Mouse (Mus musculus) cortical plate, adult 2 months (tissue): Measurements from ENCODE around the gene Myrf. TPM values are rescaled to one million over a fixed set of nuclear protein-coding genes. Genes with fewer than 3 reads are reported as not detected.

ENCODE experiments used
- H3K27ac ChIP-seq: fragments of 200-500 bp; 2 replicates; pipeline ENCODE4 v1.5.1; 2012; ENCODE audit warnings: low read length, control low read depth, inconsistent platforms; ENCODE audit not compliant: insufficient read depth
- H3K4me1 ChIP-seq: fragments of 200-500 bp; 2 replicates; pipeline ENCODE4 v1.6.1; 2011; ENCODE audit warnings: low read length; ENCODE audit not compliant: control insufficient read depth, insufficient read depth
- H3K4me3 ChIP-seq: fragments of 200-500 bp; 2 replicates; pipeline ENCODE4 v1.5.1; 2011; ENCODE audit warnings: mild to moderate bottlenecking, low read length, control low read depth; ENCODE audit not compliant: insufficient read depth
- CTCF ChIP-seq: fragments of 200-500 bp; IDR thresholded peaks from 2 replicates; pipeline ENCODE4 v1.5.1; 2011; ENCODE audit warnings: mild to moderate bottlenecking, control low read depth, low read length; ENCODE audit not compliant: insufficient read depth; ENCODE audit errors: extremely low read depth
- POLR2A ChIP-seq: fragments of 200-500 bp; IDR thresholded peaks from 2 replicates; pipeline ENCODE4 v1.6.1; 2011; ENCODE audit warnings: mild to moderate bottlenecking, low read length, control low read depth; ENCODE audit not compliant: insufficient read depth; ENCODE audit errors: extremely low read depth
- polyA plus RNA-seq: library from polyadenylated mRNA; depleted of rRNA; stranded (reverse); fragments of >200 nt; gene quantifications from 2 replicates; pipeline ENCODE4 v1.2.3, GENCODE M21; 2012; rRNA removed

The Myrf gene
- polyA plus RNA-seq, 1 experiment, result 26.4 TPM

DNA sequence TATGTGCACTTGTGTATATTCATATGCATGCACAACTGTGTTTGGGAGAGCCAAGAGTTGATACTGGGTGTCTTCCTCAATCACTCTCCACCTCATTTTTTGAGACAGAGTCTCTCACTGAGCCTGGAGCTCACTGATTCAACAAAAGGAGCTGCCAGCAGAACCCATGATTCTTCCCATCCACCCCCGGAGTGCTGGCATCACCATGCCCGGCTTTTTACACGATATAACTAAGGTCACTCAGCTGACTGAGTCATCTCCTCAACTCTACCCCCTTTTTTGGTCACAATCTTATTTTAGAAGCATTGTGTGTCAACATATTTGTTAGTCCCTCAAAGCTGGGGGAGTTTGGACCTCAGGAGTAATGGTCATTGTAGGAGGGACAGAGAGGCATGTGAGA lies 76.7 kb downstream of the Myrf start:
- H3K27ac ChIP-seq, result no peak overlapping the region
- no peak overlapping the region for H3K4me3 ChIP-seq
- H3K4me1 ChIP-seq, result no peaks in the 10 kb centered on the region
- TF ChIP-seq POLR2A (no peak), CTCF (no peak)

Other genes starting within 250 kb of the Myrf start
- 0.98 and 1.1 TPM in 2 replicates for gene Best1, start 239.1 kb downstream of the Myrf start, polyA plus RNA-seq
- gene Rab3il1, start 239.1 kb downstream of the Myrf start, polyA plus RNA-seq, result 12.9 and 13.6 TPM in 2 replicates
- 44.5 and 44.6 TPM in 2 replicates for gene Fads3, start 199.2 kb downstream of the Myrf start, polyA plus RNA-seq
- 159 and 163 TPM in 2 replicates for gene Fads2, start 139.0 kb downstream of the Myrf start, polyA plus RNA-seq
- gene Fads1, start 57.9 kb downstream of the Myrf start, polyA plus RNA-seq, result 195 and 212 TPM in 2 replicates
- 51.0 and 60.1 TPM in 2 replicates for gene Tmem258, start 36.7 kb downstream of the Myrf start, polyA plus RNA-seq
- 12.1 and 12.5 TPM in 2 replicates for gene Fen1, start 36.6 kb downstream of the Myrf start, polyA plus RNA-seq
- gene Dagla, start 64.1 kb upstream of the Myrf start, polyA plus RNA-seq, result 69.9 and 75.1 TPM in 2 replicates
- gene Syt7, start 148.3 kb upstream of the Myrf start, polyA plus RNA-seq, result 213 and 252 TPM in 2 replicates
- gene Lrrc10b, start 216.7 kb upstream of the Myrf start, polyA plus RNA-seq, result 9.5 and 24.2 TPM in 2 replicates
- gene Ppp1r32, start 242.2 kb upstream of the Myrf start, polyA plus RNA-seq, result 1.4 and 2.5 TPM in 2 replicates